Mouse (Mus musculus) 416B (cell line): ENCODE data around the gene Foxd4.

Experiments used
- DNase-seq: peaks from one replicate; pipeline ENCODE4 v3.0.0; 2011; ENCODE audit warnings: low read depth

The Foxd4 gene

DNA sequence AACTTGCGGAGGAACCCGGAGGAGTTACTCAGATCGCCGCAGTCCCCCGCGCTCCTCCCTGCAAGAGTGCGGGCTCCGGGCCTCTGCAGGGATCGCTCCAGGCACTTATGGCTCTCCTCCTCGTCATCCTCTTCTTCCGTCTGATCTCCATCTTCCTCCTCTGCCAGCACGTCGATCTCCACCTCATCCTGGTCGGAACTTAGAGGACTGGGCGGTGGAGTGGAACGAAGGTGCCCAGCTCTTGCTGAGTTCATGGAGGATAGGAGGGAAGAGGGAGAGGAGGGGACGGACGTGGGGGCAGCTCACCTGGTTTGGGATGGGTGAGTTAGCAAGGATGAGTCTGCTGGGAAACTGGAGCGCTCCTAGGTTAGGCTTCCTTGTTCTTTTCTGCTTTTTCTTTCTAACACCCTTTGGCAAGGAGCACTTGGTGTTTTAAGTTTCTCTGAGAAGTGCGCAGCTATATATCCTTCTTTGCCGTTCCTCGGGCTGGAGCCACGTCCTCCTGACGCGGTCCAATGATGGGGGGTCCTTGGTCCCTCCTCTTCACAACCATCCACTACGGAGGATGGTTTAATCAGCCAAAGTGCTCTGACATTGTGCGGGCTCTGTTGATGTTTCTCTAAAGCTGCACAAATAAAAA is at the start of gene Foxd4:
Gene Foxd4, minus strand, starts transcription at position 617 of the 640 bp plus-strand sequence.
- DNase-seq, result no peak

DNA sequence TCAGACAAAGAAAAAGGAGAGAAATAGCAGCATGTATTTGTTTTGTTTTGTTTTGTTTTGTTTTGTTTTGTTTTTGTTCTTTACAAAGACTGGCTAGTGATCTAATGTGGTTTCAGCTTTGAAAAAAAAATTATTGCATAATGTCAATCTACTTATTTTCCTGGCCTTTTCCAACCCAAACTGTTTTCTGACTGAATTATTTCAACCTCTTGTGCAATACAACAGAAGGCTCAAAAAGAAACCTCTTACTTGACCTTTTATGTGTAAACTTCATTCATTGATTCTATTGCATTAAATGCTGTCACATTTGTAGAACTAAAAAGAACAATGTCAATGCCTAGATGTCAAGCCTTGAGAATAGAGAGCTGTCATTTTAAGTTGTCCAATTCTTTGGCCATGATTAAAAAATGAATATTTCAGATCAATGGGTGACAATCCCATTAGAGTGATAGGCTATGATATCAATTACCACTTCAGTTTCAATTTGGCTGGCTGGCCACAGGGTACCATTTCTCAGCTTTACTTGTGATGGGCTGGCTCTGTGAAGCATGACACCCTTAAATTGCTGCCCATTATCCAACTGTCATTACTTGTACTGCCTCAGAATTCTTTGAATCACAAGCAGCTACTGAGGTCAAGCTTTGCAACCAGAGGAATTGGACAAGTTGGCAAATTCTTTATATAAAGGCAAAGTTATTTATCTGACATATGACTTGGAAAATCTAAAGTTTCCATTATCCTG is 44.7 kb upstream of the Foxd4 start:
- DNase-seq, result peak; percentile 46

DNA sequence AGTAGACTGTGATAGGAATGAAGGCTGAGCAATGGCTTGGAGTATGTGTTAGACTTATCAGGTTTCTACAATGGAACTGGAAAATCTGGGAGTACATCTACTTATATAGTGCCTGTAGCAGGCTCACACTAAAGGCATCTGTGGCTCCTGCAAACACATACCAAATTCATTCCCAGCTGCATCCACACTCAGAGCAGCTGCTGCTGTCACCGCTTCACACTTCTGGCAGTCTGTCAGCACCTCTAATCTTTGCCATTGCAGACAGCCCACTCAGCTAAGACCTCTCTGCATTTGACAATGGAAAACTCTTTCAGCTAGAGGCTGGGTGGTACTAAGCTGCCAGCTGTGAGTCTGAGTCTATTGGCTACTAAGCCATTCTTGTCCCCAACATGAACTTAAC is 36.1 kb upstream of the Foxd4 start:
- no peak for DNase-seq

DNA sequence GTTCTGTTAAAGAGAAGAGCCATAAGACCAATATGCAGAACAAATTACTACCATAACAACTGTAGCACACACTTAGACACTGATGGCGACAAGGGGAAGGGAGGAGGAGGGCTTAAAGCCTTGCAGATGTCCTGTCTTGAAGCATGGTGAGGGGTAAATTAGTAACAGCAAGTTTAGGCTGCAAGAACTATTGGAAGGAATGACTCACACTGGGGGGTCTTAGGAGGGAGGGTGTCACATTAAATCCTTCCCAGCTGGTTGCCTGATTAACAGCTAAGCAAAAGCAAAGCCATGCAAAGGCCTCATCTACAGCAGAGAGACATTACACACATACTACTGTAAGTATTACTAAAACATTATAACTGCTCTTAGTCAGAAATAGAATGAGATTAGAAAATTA is 28.0 kb upstream of the Foxd4 start:
- peak; percentile 26 for DNase-seq

DNA sequence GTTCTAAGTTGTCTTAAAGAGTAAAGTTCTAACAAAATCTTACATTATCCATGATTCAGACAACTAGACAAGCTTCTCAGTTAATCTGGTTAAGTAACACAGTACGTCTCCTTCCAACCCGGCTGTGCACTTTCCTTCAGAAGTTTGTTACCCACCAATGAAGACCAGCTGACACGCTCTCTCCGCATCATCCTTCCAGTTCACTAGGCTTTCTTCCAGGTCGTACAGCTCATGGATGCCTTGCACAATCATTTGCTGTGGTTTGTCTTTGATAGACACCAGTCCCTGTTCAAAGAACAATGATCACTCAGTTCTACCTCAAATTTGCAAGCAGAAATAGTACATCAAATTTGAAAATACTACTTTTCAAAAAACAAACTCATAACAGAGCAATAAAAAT is 19.9 kb upstream of the Foxd4 start:
- DNase-seq, result peak; percentile 26

DNA sequence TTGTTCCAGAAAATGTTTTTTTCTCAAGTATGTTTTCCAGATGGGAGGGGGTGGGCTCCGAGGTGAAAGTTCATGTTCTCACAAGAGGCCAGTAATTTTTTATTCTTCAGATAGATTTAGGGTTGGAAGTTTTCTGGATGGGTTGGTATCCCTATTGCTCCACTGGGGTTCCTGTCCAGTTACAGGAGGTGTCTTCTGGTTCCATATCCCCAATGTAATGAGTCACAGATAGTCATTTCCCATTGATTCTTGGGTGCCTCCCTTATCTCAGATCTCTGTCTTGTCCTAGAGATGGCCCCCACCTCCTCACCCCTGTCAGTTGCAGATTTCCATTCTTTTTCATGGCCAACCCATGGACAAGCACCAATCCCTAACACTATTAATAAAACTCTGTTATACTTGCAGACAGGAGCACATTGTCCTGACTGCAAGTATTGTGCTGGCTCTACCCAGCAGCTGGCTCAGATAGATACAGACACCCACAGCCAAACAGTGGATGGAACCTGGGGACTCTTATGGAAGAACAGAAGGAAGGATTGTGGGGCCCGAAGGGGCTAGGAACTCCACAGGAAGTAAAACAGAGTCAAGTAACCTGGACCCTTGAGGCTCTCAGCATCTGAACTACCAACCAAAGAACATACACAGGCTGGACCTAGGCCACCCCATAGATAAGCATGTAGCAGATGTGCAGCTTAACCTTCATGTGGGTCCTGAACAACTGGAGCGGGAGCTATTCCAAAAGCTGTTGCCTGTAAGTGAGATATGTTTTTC is 7.6 kb upstream of the Foxd4 start:
- peak; percentile 41 for DNase-seq

DNA sequence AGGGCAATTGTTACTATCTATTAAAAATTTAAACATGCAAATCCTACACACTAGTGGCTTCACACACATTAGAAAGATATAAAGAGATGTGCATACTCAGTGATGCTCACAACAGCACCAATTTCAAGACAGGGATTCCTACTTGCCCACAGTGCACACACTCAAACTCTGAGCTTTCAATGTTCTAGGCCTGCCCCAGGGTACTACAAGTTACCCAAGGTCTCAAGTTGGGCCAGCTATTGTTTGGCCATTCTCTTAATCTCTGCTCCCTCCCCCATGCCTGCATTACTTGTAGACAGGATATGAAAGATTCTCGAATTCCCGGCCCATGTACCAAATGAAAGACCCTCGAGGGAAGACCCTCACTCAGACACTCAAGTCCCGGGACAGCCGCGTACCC is 6.7 kb upstream of the Foxd4 start:
- no peak for DNase-seq

DNA sequence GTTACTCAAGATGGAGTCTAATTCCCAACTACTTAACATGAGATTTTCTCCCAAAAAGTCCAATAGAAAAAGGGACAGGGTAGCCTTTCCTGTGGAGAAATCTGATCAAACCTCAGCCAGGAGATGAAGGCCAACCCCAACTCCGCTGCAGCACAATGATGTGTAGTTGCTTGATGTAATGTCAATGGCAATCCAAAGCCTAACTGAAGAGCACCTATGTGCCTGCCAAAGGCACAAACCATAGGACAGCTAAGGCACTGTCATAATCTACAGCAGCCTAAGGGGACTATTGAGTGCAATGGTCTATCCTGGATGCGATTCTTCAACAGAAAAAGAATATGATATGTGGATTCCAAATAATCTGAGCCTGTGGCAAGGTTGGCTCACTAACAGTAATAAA is 1.8 kb upstream of the Foxd4 start:
- no peak for DNase-seq

DNA sequence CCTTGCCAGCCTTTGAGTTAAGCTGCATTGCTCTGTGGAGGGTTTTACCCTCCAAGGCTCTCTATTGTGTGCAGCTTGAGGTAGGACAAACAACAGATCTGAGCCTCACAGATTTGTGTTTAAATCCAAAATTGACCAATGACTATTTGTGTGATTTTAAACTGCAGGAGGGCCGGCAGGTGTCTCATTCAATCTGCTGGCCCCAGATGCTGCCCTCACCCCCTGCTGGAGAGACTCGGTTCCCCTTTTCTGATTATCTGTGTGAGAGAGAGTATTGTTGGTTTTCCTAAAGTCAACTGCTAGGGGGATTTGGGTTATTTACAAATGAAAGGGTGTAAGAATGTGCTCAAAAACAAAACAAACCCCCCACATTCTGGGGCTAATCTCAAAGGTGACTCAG is 1.3 kb upstream of the Foxd4 start:
- no peak for DNase-seq

DNA sequence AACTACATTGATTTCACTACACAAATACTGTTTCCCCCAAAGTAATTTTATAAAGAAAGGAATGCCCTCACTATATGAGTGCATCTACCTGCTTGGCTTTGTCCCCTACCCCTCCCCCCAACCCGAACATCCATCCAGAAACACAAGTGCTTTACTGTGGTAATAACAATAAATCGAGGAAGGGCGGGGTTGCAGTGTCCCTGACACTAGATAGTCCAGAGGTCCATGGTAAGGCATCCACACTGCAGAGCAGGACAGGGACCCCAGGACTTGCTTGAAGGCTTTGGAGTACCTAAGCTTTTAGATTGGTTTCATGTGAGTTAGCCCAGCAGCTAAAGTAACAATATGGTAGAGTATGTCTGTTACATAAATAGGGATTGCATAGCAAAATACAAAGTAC is 669 bp upstream of the Foxd4 start:
- DNase-seq, result no peak

DNA sequence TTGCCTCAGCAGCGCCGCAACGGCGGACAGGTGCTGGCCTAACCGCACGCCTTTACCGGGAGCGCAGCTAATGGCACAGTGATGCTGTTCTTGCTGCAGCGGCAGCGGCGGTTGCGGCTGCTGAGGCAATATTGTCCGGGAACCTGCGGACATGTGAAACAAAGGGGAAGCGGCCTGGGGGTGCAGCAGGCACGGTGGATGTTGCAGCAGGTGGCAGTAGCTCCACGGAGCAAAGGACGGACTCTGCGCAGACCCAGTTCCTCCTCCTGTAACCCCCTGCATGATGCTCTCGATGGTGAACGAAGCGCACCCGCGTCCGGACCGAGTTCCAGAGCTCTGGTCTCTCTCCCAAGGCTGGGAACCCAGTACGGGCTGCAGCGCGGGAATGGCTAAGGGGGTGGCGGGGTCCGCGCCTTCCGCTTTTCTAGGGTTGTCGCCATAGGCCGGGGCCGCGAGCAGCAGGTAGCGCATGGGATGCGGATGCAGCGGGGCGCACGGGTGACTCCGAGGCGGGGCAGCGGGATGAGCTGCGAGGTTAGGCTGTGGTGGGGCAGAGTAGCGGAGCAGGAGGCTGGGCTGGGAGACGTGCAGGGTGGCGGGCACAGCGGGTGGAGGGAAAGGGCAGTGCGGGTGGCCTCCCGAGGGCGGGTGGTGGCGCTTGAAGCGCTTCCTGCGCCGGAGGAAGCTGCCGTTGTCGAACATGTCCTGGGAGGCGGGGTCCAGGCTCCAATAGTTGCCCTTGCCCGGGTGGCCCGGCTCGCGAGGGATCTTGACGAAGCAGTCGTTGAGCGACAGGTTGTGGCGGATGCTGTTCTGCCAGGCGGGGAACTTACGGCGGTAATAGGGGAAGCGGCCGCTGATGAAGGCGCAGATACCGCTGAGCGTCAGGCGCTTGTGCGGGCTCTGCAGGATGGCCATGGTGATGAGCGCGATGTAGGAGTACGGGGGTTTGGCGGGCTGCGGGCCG is 1.1 kb downstream of the Foxd4 start:
- no peak for DNase-seq

DNA sequence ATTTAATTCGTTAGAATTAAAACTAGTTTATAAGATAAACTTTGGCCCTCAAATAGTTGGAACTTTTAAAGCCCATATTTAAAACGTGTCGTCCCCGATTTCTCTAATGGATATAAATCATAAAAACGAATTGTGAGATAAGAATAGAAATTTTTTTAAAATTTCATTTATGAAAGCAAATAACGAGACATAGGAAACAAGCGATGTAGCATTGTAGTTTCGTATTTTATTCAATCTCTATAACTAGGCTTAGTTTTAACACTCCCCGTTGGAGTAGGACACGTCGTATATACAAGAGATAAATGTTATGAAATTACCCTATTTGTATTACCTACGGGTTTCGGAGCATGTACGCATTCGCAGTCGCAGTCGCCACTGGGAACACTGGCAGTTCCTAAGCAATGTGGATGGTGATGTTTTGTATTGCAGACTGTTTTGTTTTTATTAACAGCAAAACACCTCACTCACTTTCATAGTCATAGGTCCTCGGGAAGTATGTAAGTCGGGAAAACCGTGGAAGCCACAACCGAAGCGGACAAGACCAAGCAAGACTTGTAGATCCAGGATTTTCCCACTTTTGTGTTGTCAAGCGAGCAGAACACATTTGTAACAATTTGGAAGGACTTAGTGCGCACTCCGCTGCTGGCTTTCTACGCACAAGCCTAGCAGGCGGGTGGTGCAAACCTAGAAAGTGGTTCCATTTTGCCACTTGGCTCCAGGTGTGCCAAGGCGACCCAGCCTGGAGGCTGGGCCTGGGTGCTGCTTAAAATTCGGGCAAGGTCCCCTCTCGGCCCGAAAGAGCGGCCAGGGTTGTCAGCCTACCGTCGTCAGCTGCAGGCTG is 2.0 kb downstream of the Foxd4 start:
- DNase-seq, result no peak

DNA sequence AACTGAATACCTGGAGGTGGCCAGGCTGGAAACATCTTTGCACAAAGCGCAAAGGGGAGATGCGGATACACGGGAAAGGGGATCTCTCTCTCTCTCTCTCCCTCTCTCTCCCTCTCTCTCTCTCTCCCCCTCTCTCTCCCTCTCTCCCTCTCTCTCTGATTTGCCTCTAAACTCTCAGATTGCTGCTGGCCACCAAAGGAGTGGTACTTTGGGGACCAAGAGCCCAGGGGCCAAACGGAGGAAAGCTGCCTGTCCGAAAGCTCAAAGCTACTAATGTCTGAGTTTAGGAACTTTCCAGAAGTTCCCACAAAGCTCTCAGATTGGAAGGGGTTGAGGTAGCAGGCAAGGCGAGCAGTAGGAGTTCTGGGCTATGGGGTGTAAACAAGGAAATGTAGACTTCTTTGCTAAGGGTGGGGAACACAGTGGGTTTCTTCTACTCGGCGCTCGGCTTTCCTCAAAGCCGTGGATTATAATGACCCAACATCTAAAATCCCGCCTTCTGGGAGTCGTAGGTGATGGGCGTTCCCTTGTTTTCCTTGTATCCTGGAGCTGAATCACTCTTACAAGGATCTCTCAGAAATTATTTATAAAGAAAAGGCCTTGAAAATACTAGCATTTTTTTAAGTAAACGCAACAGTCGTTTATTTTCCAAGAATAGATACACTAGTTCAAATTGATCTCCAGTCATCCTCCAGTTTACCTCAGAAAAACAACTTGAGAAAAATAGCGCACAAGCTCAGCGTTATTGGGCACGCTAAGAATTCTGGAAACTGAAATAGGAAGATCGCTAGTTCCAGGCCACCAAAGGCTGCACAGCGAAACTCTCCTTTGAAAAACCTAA is 2.9 kb downstream of the Foxd4 start:
- DNase-seq, result no peak

DNA sequence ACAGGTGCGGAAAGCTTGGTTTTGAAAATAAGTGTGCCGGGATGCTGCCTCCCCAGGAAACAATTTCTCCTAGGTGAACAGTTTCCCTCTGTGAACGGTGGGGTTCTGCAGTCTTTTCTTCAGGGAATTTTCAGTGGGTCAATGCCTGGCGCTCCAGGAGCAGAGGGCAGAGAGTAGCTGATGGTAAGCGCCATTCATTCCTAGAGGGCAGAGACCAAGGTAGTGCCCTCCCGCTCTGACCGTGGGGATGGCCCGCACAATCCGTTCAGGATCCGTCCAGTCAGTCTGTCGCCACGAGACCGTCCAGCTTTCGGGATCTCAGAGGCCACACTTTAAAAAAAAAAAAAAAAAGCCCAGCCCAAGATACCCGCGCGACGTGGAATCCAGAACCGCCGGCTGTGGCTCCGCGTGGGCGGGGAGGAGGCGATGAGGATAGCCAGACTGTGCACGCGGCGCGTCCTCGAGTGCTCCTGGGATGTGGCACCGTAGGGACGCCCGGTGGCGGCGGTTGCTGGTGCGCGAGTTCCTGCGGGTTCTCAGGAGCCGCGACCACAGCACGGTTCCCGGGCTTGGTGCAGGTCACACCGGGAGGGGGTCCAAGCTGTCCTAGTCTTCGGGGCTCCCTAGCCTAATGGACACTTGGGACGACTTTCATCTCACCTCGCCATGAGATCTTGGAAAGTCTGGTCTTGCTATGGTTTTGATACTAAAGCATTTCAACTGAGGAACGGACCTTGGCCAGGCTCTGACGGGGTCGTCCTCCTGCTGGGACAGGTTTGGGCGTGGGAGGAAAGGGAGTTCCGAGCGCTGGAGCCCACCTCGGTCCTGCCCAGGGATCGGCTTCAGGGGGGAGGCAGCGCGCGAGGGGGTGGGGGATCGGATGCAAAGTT is 3.7 kb downstream of the Foxd4 start:
- no peak for DNase-seq

DNA sequence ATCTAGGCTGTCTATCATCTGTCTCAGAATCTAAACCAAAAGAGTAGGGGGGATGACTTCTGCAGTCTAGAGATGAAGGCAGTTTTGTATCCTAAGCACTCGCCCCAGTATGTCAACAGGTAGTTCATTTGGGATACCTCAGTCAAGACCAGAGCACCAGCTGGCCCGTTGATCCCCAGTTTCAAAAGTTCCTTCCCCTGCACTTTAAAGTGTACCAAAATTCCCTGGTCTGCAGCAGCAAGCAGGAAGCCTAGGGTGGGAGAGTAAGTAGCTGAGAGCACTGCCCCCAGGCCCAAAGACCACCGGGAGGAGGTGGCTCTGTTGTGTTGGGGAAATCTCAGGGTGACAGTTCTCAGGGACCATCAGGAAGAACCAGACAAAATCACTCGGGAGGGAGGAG is 4.5 kb downstream of the Foxd4 start:
- no peak for DNase-seq

DNA sequence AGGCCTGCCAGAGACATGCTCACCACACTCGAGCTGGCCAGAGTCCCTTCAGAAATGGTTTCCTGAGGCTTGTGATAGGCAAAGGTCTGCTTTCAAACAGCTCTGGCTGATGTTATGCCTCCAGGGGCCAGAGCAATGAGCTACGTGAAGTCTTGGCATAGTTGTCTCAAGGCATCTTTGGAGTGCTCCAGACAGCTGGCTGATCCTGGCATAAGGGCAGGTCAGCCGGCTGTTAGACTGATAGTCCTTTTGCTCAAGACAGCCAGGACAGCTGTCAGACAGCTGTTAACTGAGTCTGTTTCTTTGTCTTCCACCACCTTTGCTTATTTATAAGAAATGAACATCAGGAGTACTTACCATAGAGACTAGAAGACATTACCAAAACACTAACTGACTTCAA is 14.1 kb downstream of the Foxd4 start:
- no peak for DNase-seq

DNA sequence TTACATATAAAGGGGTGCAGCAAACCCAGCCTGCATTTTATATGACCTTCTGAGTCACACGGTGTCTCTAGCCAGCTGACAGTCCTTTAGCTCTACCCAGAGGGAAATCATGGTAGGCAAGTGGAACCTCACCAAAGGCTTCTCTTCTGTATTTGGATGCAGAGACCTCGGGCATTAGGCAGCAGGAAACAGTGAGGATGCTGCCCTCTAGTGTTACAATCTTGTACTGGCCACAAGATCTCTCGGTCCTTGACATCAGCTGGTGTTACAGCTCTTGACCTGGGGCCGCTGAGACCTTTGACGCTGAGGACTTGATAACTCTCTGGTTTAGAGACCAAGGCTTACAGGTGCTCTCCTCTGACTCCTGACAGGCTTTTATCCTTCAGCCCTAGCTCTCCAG is 15.5 kb downstream of the Foxd4 start:
- peak; percentile 65 for DNase-seq

DNA sequence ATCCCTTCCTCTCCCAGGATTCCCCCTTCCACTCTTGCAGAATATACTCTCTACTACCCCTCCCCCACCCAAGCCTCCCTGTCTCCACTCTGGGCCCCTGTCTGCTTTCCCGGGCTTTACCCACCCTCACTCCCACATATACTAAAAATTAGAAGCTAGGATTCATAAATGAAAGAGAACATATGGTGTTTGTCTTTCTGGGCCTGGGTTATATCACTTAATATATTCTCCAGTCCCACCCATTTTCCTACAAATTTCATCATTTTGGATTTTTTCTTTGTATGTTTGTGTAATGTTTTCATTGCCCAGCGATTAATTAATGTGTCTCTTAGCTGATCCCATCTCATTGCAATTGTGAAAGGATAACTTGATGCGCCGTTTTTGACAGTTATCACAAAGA is 19.8 kb downstream of the Foxd4 start:
- DNase-seq, result no peak
